Mouse (Mus musculus) megakaryocyte, embryonic 14.5 days (primary cell): ENCODE measurements around the gene Auh.

ENCODE experiments used
- FLI1 ChIP-seq: IDR thresholded peaks from 2 replicates; pipeline ENCODE4 v1.6.1; 2012; ENCODE audit warnings: low read length, inconsistent platforms, mixed read lengths
- GATA1 ChIP-seq: IDR thresholded peaks from 3 replicates; pipeline ENCODE4 v1.6.1; 2012; ENCODE audit warnings: mixed read lengths, low read length, inconsistent platforms, borderline replicate concordance

GRCm38 (mm10) chr13:52817991-52818491, 111.4 kb downstream of the Auh start:
- TF ChIP-seq GATA1 = no peak
- TF ChIP-seq FLI1 = no peak
